Mouse (Mus musculus) spleen, postnatal 10 days (tissue): ENCODE data around the gene Ndufv3.
"Not testable (repeated sequence)": the region's sequence is repeated elsewhere in the genome, so short reads cannot be mapped to it uniquely, and the experiment has no call there.

Source experiments
- DNase-seq, 2 experiments: peaks; one replicate each; pipeline ENCODE4 v3.0.0; 2021 to 2022; ENCODE audit warnings: low spot score in 2 of 2

Gene Ndufv3

GRCm38 (mm10) chr17:31512593-31512992, 7.3 kb upstream of the Ndufv3 start:
- DNase-seq, result no peak

- DNase-seq, result no peak
Measured at GRCm38 (mm10) chr17:31514696-31515095, 5.2 kb upstream of the Ndufv3 start.

GRCm38 (mm10) chr17:31519344-31519945, 470 bp upstream of the Ndufv3 start:
- no peak for DNase-seq

- DNase-seq, result no peak
Measured at GRCm38 (mm10) chr17:31520895-31521294, 980 bp downstream of the Ndufv3 start.

- DNase-seq, result no peak
Measured at GRCm38 (mm10) chr17:31521948-31522347, 2.0 kb downstream of the Ndufv3 start.

- no peak for DNase-seq
Measured at GRCm38 (mm10) chr17:31525114-31525513, 5.2 kb downstream of the Ndufv3 start.

GRCm38 (mm10) chr17:31525816-31526215, 5.9 kb downstream of the Ndufv3 start:
- DNase-seq, result no peak

GRCm38 (mm10) chr17:31529314-31529713, 9.4 kb downstream of the Ndufv3 start:
- peak in 1 of 2 experiments; percentile 32 for DNase-seq

- no peak for DNase-seq
Measured at GRCm38 (mm10) chr17:31531441-31532158, 11.7 kb downstream of the Ndufv3 start.

- DNase-seq, result not testable (repeated sequence)
Measured at GRCm38 (mm10) chr17:31532331-31532730, 12.4 kb downstream of the Ndufv3 start.

- no peak for DNase-seq
Measured at GRCm38 (mm10) chr17:31535358-31535757, 15.4 kb downstream of the Ndufv3 start.

- DNase-seq, result no peak
Measured at GRCm38 (mm10) chr17:31535871-31536629, 16.1 kb downstream of the Ndufv3 start.

- DNase-seq, result no peak
Measured at GRCm38 (mm10) chr17:31540101-31540500, 20.2 kb downstream of the Ndufv3 start.

- no peak for DNase-seq
Measured at GRCm38 (mm10) chr17:31540809-31541459, 21.0 kb downstream of the Ndufv3 start.

- DNase-seq, result no peak
Measured at GRCm38 (mm10) chr17:31541460-31541831, 21.5 kb downstream of the Ndufv3 start.

- no peak for DNase-seq
Measured at GRCm38 (mm10) chr17:31543574-31543973, 23.7 kb downstream of the Ndufv3 start.

- DNase-seq, result no peak
Measured at GRCm38 (mm10) chr17:31546444-31547196, 26.7 kb downstream of the Ndufv3 start.

- no peak for DNase-seq
Measured at GRCm38 (mm10) chr17:31547974-31548373, 28.1 kb downstream of the Ndufv3 start.

- DNase-seq, result no peak
Measured at GRCm38 (mm10) chr17:31549389-31549788, 29.5 kb downstream of the Ndufv3 start.

- DNase-seq, result not testable (repeated sequence)
Measured at GRCm38 (mm10) chr17:31552601-31553000, 32.7 kb downstream of the Ndufv3 start.

GRCm38 (mm10) chr17:31556253-31556652, 36.3 kb downstream of the Ndufv3 start:
- DNase-seq, result no peak
